Mouse (Mus musculus): ENCODE measurements around the gene Mbnl1. TPM values are rescaled to one million over a fixed set of nuclear protein-coding genes. Genes with fewer than 3 reads are reported as not detected.

Mbnl1 gene
- polyA plus RNA-seq, 1 experiment = 191 TPM

DNA sequence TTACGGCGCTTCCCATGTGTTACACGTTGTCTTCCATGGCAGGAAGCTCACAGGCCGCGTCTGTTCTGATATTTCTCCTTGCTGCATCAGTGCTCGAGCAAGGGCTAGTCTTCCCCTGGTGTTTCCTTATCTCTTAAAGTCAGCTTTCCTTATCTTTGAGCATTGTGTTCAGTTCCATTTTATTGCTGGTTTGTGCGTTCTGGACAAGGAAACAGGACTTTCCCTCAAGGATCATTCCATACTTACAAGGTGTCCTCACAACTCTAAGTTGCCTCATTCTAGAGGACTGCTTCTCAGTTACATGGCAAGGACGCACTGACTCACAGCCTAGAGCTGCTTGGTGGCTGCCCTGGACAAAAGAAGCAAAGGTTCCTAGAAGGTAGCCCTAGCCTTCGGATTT, 101.6 kb downstream of the Mbnl1 start:
- Histone ChIP-seq H3K4me3 (ENCODE audit: insufficient read depth, low read length) (no peak overlapping the region), H3K4me1 (ENCODE audit: control insufficient read depth, insufficient read depth, low read length) (peaks cover 9% of the 10 kb centered on the region), H3K27ac (ENCODE audit: insufficient read depth, low read length) (no peak overlapping the region)
- TF ChIP-seq CTCF (IDR thresholded peaks at IDR 0.05; ENCODE audit: borderline replicate concordance, insufficient read depth, low read length) (no peak), POLR2A (IDR thresholded peaks at IDR 0.05; ENCODE audit: low read depth, low read length) (no peak)

DNA sequence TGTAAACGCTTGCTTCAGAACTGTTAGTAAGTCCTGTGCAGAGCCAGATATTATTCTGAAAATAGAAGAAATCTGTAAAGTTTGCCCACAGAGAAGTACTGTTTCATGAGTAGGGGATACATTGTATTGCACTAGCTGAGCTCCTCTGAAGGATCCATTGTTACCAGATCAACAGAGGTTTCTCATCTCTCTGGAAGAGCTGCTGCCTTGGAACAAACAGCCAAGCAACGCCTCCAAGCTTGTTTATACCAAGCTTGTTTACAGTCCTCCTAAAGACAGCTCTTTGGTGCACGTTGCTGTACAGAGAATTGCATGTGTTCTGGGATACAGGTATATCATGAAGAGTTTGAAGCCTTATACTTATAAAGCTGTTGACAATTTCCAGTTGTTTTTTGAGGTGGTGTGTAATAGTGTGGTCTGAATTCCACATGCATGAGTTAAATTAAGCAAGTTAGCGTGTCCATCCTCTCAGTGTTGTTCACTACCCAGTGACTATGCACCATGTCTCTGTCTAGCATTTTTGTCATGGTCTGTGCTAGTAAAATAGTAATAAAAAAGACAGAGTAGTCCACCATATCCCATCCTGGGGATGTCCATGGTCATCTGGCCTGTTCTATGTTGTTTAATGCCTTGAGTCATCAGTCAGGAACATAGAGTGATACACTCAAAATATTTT, 102.4 kb downstream of the Mbnl1 start:
- Histone ChIP-seq H3K4me1 (ENCODE audit: control insufficient read depth, insufficient read depth, low read length) (peaks cover 9% of the 10 kb centered on the region), H3K4me3 (ENCODE audit: insufficient read depth, low read length) (no peak overlapping the region), H3K27ac (ENCODE audit: insufficient read depth, low read length) (no peak overlapping the region; the same call in 1 of the 2 replicates)
- TF ChIP-seq CTCF (IDR thresholded peaks at IDR 0.05; ENCODE audit: borderline replicate concordance, insufficient read depth, low read length) (no peak), POLR2A (IDR thresholded peaks at IDR 0.05; ENCODE audit: low read depth, low read length) (no peak)

DNA sequence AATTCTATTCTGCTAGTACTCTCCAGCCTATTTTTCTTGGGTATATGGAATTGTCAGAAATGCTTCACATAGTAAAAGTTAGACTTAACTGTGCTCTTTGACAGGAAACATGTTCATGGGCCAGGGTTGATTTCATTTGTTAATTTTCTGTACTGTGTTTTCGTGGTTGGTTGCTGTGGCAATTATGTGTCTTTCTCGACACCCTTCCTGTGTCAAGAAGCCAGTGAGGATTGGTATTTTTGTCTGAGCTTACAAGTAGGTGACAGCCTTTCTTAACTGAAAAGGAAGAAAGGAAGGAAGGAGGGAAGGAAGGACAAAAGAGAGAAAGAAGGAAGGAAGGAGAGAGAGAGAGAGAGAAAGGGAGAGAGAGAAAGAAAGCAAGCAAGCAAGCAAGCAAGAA, 103.3 kb downstream of the Mbnl1 start:
- peaks cover 7% of the 10 kb centered on the region for H3K4me1 ChIP-seq (ENCODE audit: control insufficient read depth, insufficient read depth, low read length)
- TF ChIP-seq CTCF (IDR thresholded peaks at IDR 0.05; ENCODE audit: borderline replicate concordance, insufficient read depth, low read length) = no peak
- no peak for TF ChIP-seq POLR2A (IDR thresholded peaks at IDR 0.05; ENCODE audit: low read depth, low read length)
- H3K4me3 ChIP-seq (ENCODE audit: insufficient read depth, low read length) = no peak overlapping the region
- no peak overlapping the region for H3K27ac ChIP-seq (ENCODE audit: insufficient read depth, low read length)

DNA sequence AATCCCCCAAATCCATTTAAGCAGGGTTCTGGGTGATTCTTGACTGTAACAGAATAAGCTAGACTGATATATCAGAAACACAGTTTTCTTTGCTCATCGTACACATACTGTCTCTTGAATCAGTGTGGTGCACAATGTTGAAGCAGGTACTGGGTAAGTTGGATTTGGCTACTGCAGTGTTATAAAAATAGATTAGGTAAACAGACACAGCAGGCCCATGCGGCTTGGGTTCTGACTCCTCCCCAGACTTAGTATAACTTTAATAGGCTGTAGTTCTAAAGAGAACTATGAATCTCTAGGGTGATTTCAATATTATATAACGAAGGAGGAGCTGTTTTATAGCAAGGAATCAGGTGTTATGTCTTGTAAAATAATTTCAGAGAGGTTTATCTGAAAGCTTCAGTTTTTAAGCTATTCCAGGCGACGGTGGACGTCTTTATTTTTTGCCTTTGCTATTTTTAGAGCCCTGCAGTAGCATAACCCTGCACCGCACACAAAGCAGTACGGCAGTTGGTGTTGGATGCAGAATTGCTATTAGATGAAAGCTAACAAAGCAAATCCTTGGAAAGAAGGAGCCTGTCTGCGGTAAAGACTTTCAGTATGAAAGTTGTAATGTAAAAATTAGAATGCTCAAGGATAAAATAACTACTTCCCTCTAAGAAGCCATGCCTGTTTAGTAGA, 103.9 kb downstream of the Mbnl1 start:
- no peak overlapping the region for H3K4me3 ChIP-seq (ENCODE audit: insufficient read depth, low read length)
- peaks cover 4% of the 10 kb centered on the region for H3K4me1 ChIP-seq (ENCODE audit: control insufficient read depth, insufficient read depth, low read length)
- no peak overlapping the region for H3K27ac ChIP-seq (ENCODE audit: insufficient read depth, low read length)
- TF ChIP-seq POLR2A (IDR thresholded peaks at IDR 0.05; ENCODE audit: low read depth, low read length) (no peak), CTCF (IDR thresholded peaks at IDR 0.05; ENCODE audit: borderline replicate concordance, insufficient read depth, low read length) (no peak)

DNA sequence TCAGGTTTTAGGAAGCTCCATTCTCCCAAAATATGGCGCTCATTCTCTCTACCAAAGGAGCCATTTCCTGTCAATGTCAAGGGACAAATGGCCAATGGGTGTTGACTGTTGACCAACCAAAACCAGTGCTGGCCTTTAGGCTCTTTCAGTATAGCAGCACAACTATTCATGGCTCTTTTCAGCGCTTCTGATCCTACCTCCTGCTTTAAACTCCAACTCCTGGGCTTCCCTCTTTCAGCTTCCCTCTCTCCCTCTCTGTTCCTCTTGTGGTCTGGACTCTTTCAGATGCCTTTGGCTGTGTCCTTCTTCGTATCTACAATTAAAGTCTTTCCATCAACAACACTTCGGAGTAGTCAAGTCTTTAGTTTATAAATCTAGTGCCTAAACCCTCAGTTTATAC, 107.2 kb downstream of the Mbnl1 start:
- Histone ChIP-seq H3K4me1 (ENCODE audit: control insufficient read depth, insufficient read depth, low read length) (peaks cover 3% of the 10 kb centered on the region), H3K27ac (ENCODE audit: insufficient read depth, low read length) (no peak overlapping the region), H3K4me3 (ENCODE audit: insufficient read depth, low read length) (no peak overlapping the region)
- TF ChIP-seq POLR2A (IDR thresholded peaks at IDR 0.05; ENCODE audit: low read depth, low read length) (no peak), CTCF (IDR thresholded peaks at IDR 0.05; ENCODE audit: borderline replicate concordance, insufficient read depth, low read length) (no peak)

DNA sequence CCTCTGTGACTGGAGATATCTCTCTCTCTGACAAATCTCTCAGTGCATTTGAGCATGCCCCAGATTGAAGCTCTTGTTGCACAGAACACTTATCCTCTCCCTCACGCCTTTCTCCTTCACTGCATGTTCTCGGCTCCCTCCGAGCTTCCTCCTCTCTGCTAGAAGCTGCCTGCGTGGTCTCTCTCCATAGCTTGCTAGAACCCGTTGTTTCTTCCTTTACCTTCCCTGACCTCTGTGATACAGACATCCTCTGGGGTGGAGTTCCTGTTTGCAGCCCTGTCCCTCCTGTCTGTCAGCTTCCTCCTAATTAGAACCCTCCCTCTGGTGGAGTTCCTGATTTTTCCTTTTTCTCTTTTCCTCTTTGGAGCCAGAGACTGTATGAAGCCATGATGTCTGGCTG, 108.1 kb downstream of the Mbnl1 start:
- no peak overlapping the region for H3K4me3 ChIP-seq (ENCODE audit: insufficient read depth, low read length)
- TF ChIP-seq POLR2A (IDR thresholded peaks at IDR 0.05; ENCODE audit: low read depth, low read length) = no peak
- TF ChIP-seq CTCF (IDR thresholded peaks at IDR 0.05; ENCODE audit: borderline replicate concordance, insufficient read depth, low read length) = no peak
- H3K27ac ChIP-seq (ENCODE audit: insufficient read depth, low read length) = no peak overlapping the region
- no peaks in the 10 kb centered on the region; the same call in none of the 2 replicates for H3K4me1 ChIP-seq (ENCODE audit: control insufficient read depth, insufficient read depth, low read length)

DNA sequence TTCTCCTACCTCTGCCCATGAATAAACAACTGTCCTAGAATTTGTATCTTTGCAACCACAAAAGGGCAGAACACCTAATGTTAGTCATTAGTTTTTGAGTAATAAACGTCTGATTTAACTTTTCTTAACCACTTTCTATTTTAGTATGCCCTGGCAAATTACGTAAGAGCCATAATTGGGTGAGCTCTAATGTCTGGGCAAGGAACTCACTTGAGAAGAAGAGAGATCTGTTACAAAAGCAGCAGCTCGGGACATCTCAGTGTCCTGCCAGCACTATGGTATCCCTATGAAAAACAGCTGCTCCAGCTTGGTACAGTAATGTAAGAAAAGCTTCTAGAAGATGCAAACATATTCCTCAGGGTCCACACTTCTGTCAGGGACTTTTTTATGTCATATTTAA, 109.5 kb downstream of the Mbnl1 start:
- Histone ChIP-seq H3K27ac (ENCODE audit: insufficient read depth, low read length) (no peak overlapping the region), H3K4me1 (ENCODE audit: control insufficient read depth, insufficient read depth, low read length) (peaks cover 7% of the 10 kb centered on the region), H3K4me3 (ENCODE audit: insufficient read depth, low read length) (no peak overlapping the region)
- TF ChIP-seq POLR2A (IDR thresholded peaks at IDR 0.05; ENCODE audit: low read depth, low read length) = no peak
- TF ChIP-seq CTCF (IDR thresholded peaks at IDR 0.05; ENCODE audit: borderline replicate concordance, insufficient read depth, low read length) = no peak

DNA sequence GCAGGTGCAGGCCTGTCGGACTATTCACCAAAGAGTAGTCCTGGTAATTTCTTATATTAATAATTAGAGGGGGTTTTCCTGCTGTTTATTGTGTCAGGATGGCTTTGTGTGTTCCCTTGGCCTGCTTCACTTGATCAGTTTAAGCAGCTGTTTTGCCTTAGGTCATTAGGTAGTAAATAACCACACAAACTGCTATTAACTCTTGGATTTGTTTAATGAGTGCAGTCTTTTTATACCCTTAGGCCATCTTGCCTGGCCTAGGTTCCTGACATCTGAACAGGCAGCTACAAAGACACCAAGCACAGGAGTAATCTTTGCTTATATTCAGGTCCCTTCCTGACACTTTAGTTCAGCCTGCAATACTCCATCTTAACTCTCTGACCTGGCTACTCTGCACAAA, 110.0 kb downstream of the Mbnl1 start:
- H3K27ac ChIP-seq (ENCODE audit: insufficient read depth, low read length) = no peak overlapping the region
- H3K4me1 ChIP-seq (ENCODE audit: control insufficient read depth, insufficient read depth, low read length) = peaks cover 10% of the 10 kb centered on the region
- H3K4me3 ChIP-seq (ENCODE audit: insufficient read depth, low read length) = no peak overlapping the region
- TF ChIP-seq CTCF (IDR thresholded peaks at IDR 0.05; ENCODE audit: borderline replicate concordance, insufficient read depth, low read length) (no peak), POLR2A (IDR thresholded peaks at IDR 0.05; ENCODE audit: low read depth, low read length) (no peak)

DNA sequence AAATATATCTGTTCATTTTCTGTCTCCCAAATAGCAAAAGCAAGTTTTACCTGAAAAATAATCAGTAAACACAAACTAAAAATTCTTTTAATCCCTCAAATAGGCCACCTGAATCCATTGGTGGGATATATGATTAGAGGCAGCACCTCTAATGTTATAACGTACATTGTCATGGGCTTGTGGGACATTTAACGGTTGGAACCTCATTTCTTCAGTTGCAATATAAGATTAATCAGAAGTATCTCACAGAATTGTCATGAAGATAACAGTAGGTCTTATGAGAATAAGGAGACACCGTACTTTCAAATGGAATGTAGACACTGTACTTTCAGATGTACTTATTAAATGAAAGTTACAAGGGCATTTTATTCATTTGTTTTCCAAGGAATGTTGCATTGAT, 112.1 kb downstream of the Mbnl1 start:
- Histone ChIP-seq H3K4me1 (ENCODE audit: control insufficient read depth, insufficient read depth, low read length) (peaks cover 17% of the 10 kb centered on the region), H3K4me3 (ENCODE audit: insufficient read depth, low read length) (no peak overlapping the region), H3K27ac (ENCODE audit: insufficient read depth, low read length) (no peak overlapping the region)
- no peak for TF ChIP-seq CTCF (IDR thresholded peaks at IDR 0.05; ENCODE audit: borderline replicate concordance, insufficient read depth, low read length)
- TF ChIP-seq POLR2A (IDR thresholded peaks at IDR 0.05; ENCODE audit: low read depth, low read length) = no peak

DNA sequence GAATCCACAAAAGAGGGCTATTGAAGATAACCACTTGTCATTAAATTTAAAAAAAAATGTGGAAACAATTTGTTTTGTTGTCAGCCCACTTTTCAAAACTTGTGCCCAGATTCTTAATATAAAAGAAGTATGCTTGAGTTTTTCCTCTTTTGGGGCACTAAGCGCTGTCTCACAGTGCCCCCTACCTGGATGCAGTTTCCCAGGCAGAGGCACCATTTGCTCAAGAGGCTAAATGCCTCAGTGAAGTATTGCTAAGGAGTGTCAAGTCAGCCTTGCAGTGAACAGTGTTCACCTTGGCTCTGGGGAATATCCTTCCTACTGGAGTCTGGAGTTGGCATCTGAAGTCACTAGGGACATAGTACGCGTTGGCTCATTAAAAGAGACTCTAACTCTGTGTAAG, 113.4 kb downstream of the Mbnl1 start:
- Histone ChIP-seq H3K4me1 (ENCODE audit: control insufficient read depth, insufficient read depth, low read length) (peaks cover 17% of the 10 kb centered on the region), H3K27ac (ENCODE audit: insufficient read depth, low read length) (no peak overlapping the region), H3K4me3 (ENCODE audit: insufficient read depth, low read length) (no peak overlapping the region)
- TF ChIP-seq CTCF (IDR thresholded peaks at IDR 0.05; ENCODE audit: borderline replicate concordance, insufficient read depth, low read length) (no peak), POLR2A (IDR thresholded peaks at IDR 0.05; ENCODE audit: low read depth, low read length) (no peak)

Measured in embryonic fibroblast, embryonic 13.5 days (primary cell).